Mouse (Mus musculus) heart, adult 11 months (tissue): ENCODE results near the gene 1700028J19Rik.
"Not testable (repeated sequence)": the region's sequence is repeated elsewhere in the genome, so short reads cannot be mapped to it uniquely, and the experiment has no call there.

Experiments
- DNase-seq: peaks from one replicate; pipeline ENCODE4 v3.0.0; 2022

Gene 1700028J19Rik

GRCm38 (mm10) chr7:44246055-44246983 is at the start of gene 1700028J19Rik, which contains the start of gene 2410002F23Rik:
TSS of gene 1700028J19Rik (minus strand) at chr7:44246695.
TSS of gene 2410002F23Rik (plus strand) at chr7:44246722.
- peak; percentile 99 for DNase-seq

GRCm38 (mm10) chr7:44291418-44291817 is 44.9 kb upstream of the 1700028J19Rik start:
- no peak for DNase-seq

GRCm38 (mm10) chr7:44290986-44291385 is 44.5 kb upstream of the 1700028J19Rik start:
- no peak for DNase-seq

GRCm38 (mm10) chr7:44287760-44288159 is 41.3 kb upstream of the 1700028J19Rik start:
- no peak for DNase-seq

- no peak for DNase-seq
Measured at GRCm38 (mm10) chr7:44281586-44281985, 35.1 kb upstream of the 1700028J19Rik start.

GRCm38 (mm10) chr7:44280959-44281358 is 34.5 kb upstream of the 1700028J19Rik start:
- no peak for DNase-seq

- no peak for DNase-seq
Measured at GRCm38 (mm10) chr7:44277250-44277622, 30.7 kb upstream of the 1700028J19Rik start.

GRCm38 (mm10) chr7:44276461-44277249 is 30.2 kb upstream of the 1700028J19Rik start:
- DNase-seq: no peak

- no peak for DNase-seq
Measured at GRCm38 (mm10) chr7:44275546-44275945, 29.1 kb upstream of the 1700028J19Rik start.

GRCm38 (mm10) chr7:44274096-44274495 is 27.6 kb upstream of the 1700028J19Rik start:
- DNase-seq: peak; percentile 81

GRCm38 (mm10) chr7:44273446-44273845 is 27.0 kb upstream of the 1700028J19Rik start:
- peak; percentile 78 for DNase-seq

- peak; percentile 62 for DNase-seq
Measured at GRCm38 (mm10) chr7:44272546-44272945, 26.1 kb upstream of the 1700028J19Rik start.

GRCm38 (mm10) chr7:44271309-44271708 is 24.8 kb upstream of the 1700028J19Rik start:
- peak; percentile 74 for DNase-seq

- peak; percentile 82 for DNase-seq
Measured at GRCm38 (mm10) chr7:44269397-44269796, 22.9 kb upstream of the 1700028J19Rik start.

- peak; percentile 76 for DNase-seq
Measured at GRCm38 (mm10) chr7:44268117-44268516, 21.6 kb upstream of the 1700028J19Rik start.

GRCm38 (mm10) chr7:44262791-44263643 is 16.5 kb upstream of the 1700028J19Rik start:
- peak; percentile 96 for DNase-seq

GRCm38 (mm10) chr7:44261147-44261546 is 14.7 kb upstream of the 1700028J19Rik start, which contains the start of gene Gm15517:
TSS of gene Gm15517 (plus strand) at chr7:44261447.
- DNase-seq: no peak

- DNase-seq: no peak
Measured at GRCm38 (mm10) chr7:44260410-44260809, 13.9 kb upstream of the 1700028J19Rik start.

- DNase-seq: no peak
Measured at GRCm38 (mm10) chr7:44257278-44257677, 10.8 kb upstream of the 1700028J19Rik start, which contains the start of gene Acp4. TSS of gene Acp4 (minus strand) at chr7:44257378.

- no peak for DNase-seq
Measured at GRCm38 (mm10) chr7:44254930-44255329, 8.4 kb upstream of the 1700028J19Rik start.

- DNase-seq: no peak
Measured at GRCm38 (mm10) chr7:44253023-44253616, 6.6 kb upstream of the 1700028J19Rik start.

- DNase-seq: not testable (repeated sequence)
Measured at GRCm38 (mm10) chr7:44250732-44251275, 4.3 kb upstream of the 1700028J19Rik start.
